Mouse (Mus musculus) erythroblast, embryonic 14.5 days (primary cell): ENCODE data around the gene Ccnb1ip1. TPM values are rescaled to one million over a fixed set of nuclear protein-coding genes. Genes with fewer than 3 reads are reported as not detected.
A peak's percentile ranks its signal among the peaks of the same experiment; 100 is the strongest.

ENCODE experiments used
- H3K27me3 ChIP-seq: 2 replicates; pipeline ENCODE4 v1.6.1; 2012; ENCODE audit warnings: inconsistent platforms; ENCODE audit not compliant: control insufficient read depth
- H3K36me3 ChIP-seq: 2 replicates; pipeline ENCODE4 v1.6.1; 2012; ENCODE audit warnings: mild to moderate bottlenecking, inconsistent platforms; ENCODE audit not compliant: control insufficient read depth
- H3K4me1 ChIP-seq: 2 replicates; pipeline ENCODE4 v1.6.1; 2012; ENCODE audit warnings: inconsistent platforms; ENCODE audit not compliant: control insufficient read depth
- H3K4me3 ChIP-seq: replicated peaks from 2 replicates; pipeline ENCODE3; 2012; ENCODE audit warnings: moderate library complexity, mild to moderate bottlenecking, inconsistent platforms
- H3K9me3 ChIP-seq: 2 replicates; pipeline ENCODE4 v1.6.1; 2012; ENCODE audit warnings: low read length, inconsistent platforms, mixed read lengths; ENCODE audit not compliant: control insufficient read depth
- GATA1 ChIP-seq: IDR thresholded peaks from 2 replicates; pipeline ENCODE4 v1.6.1; 2012; ENCODE audit warnings: low read length, inconsistent platforms, mixed read lengths
- TAL1 ChIP-seq: IDR thresholded peaks from 3 replicates; pipeline ENCODE4 v1.6.1; 2012; ENCODE audit warnings: low read length, inconsistent platforms, mixed read lengths
- polyA plus RNA-seq: library from polyadenylated mRNA; stranded (reverse); fragments of >175 nt; gene quantifications from 2 replicates; pipeline ENCODE4 v1.2.3, GENCODE M21; 2012

Gene Ccnb1ip1
- polyA plus RNA-seq, result 0.06 and 0.08 TPM in 2 replicates

DNA sequence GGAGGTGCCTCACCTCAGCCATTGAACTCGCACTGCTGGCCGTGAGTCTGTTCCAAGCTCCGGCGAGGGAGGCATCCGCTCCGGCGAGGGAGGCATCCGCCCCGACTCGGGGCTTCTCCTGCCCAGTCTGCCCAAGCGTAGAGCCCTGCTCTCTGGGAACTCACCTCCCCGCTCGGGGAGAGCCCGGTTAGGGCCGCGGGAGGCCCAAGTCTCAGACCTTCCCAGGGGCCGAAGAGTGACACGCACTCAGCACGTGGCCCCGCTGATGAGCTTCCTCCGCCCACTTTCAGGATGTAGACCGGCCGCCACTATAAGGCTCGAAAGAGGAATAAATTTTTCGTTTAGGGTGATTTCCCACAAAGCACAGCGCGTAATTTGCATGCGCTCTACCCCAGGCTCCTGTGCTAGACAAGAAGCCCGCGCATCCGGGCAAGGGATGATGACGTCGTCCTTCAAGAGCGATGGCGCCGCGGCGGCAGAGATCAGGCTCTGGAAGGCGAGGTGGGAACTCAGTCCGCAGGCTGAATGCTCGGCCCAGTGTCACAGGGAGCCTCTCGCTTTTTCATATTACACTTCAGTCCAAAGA lies at the start of gene Ccnb1ip1, which contains the start of gene Parp2:
Gene Ccnb1ip1 (minus strand): TSS at position 246 of the 586 bp plus-strand sequence.
Gene Parp2 (plus strand): TSS at position 355 of the 586 bp plus-strand sequence.
- TF ChIP-seq TAL1, result no peak
- TF ChIP-seq GATA1, result no peak
- Histone ChIP-seq H3K4me1 (peaks cover 53% of the 10 kb centered on the region), H3K27me3 (no peaks in the 10 kb centered on the region), H3K9me3 (no peaks in the 10 kb centered on the region), H3K36me3 (peaks cover 31% of the 10 kb centered on the region), H3K4me3 (peak within 1 kb of the TSS; percentile 73)

DNA sequence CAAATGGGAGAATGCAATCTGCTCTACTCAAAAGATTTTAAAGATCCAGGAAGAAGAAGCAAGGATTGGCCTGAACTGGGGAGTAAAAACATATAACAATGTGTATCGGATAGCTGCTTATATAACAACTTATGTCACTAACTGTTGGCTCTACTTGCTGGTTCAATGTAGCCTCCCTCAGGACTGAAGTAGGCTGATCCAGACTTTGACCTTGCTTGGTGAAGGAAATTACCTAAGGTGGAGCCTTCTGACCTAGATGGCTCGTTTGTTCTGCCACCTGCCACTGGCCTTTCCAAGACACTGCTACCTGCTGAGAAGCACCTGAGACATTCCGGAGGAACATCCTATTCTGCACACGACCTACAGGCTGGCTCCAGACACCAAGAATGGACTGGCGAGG lies 48.3 kb upstream of the Ccnb1ip1 start:
- Histone ChIP-seq H3K9me3 (no peaks in the 10 kb centered on the region; the same call in 1 of the 2 replicates), H3K27me3 (no peaks in the 10 kb centered on the region), H3K36me3 (peaks cover 10% of the 10 kb centered on the region; the same call in 1 of the 2 replicates), H3K4me1 (no peaks in the 10 kb centered on the region), H3K4me3 (no peak overlapping the region)
- TF ChIP-seq TAL1 (no peak), GATA1 (no peak)

DNA sequence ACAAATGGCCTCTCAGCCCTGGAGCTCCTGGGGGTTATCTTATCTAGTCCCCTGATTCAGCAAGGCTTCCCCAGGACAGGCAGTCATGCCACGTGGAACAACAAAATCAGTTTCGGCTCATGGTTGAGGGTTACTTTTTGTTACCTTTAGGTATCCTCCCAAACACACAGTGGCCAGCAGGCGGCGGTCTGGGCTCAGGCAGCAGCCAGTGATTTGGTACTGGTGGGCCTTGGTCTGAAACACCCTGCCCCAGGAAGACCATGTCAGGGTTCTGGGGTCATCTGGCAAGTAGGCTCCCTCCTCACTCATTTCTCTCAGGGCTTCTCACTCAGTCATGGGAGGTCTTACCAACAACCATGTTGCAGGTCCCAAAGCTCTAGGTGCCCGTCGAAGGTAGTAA lies 29.7 kb upstream of the Ccnb1ip1 start:
- Histone ChIP-seq H3K36me3 (no peaks in the 10 kb centered on the region), H3K4me3 (no peak overlapping the region)

DNA sequence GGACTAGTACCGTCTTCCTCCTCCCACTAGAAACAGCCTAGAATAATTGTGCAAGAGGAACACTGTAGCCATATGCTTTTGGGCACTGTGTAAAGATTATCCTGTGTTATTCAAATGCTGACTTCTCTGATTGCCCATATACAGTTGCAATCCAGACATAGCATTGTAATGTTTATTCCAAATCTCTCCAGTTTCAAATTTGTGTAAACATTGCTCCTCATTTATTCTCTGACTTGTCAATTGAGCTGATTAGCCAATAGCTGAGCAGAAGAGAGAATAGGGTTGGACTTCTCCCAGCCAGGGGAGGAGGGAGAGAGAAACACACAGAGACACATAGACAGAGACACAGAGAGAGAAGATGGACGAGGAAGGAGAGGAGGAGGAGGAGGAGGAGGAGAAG lies 26.9 kb upstream of the Ccnb1ip1 start:
- Histone ChIP-seq H3K27me3 (no peaks in the 10 kb centered on the region), H3K4me1 (peaks cover 3% of the 10 kb centered on the region; the same call in 1 of the 2 replicates), H3K4me3 (no peak overlapping the region), H3K9me3 (no peaks in the 10 kb centered on the region), H3K36me3 (peaks cover 2% of the 10 kb centered on the region; the same call in 1 of the 2 replicates)
- no peak for TF ChIP-seq GATA1
- TF ChIP-seq TAL1, result no peak

More for the DNA sequence above, 29.7 kb upstream of the Ccnb1ip1 start:
- Histone ChIP-seq H3K27me3 (no peaks in the 10 kb centered on the region), H3K4me1 (peaks cover 3% of the 10 kb centered on the region; the same call in 1 of the 2 replicates), H3K9me3 (no peaks in the 10 kb centered on the region)
- no peak for TF ChIP-seq GATA1
- no peak for TF ChIP-seq TAL1

DNA sequence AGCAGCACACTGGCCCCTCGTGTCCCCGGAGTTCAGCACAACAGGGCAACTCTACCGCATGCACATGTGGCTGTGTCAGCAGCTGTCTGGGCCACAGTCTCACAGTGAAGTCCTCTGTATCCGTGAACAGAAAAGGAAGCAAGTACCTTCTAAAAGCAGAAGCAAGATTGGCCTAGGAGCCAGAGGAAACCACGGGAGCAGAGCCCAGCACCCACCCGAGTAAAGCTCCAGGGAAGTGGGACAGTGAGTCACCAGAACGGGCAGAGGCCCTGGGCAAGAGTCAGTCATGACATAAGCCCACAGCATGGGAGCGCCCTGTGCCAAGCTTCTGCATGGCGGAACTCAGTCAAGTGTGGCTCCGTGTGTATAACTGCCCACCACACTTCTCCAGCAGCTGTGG lies 26.4 kb upstream of the Ccnb1ip1 start:
- Histone ChIP-seq H3K36me3 (peaks cover 2% of the 10 kb centered on the region; the same call in 1 of the 2 replicates), H3K4me3 (no peak overlapping the region), H3K9me3 (no peaks in the 10 kb centered on the region), H3K27me3 (no peaks in the 10 kb centered on the region), H3K4me1 (peaks cover 3% of the 10 kb centered on the region; the same call in 1 of the 2 replicates)
- TF ChIP-seq GATA1, result no peak
- TF ChIP-seq TAL1, result no peak

DNA sequence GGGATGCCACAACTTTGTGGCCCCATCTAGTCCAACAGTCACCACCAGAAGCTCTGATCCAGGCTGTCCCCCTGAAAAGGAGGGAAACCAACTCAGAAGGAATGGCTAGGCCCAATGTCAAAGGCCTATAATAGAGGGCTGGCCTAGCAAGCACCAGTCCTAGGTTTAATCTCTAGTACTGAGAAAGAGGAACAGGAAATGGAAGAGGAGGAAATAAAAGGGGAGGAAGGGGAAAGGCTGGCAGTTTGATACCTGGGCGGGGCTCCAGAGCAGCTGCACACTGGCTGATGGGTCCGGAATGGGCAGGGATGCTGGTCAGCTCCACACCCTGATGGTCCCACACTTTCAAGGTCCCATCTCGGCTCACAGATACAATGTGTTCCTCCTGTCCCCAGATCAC lies 22.3 kb upstream of the Ccnb1ip1 start:
- no peaks in the 10 kb centered on the region for H3K9me3 ChIP-seq
- no peak overlapping the region for H3K4me3 ChIP-seq
- H3K36me3 ChIP-seq, result peaks cover 2% of the 10 kb centered on the region; the same call in 1 of the 2 replicates
- TF ChIP-seq GATA1, result no peak
- TF ChIP-seq TAL1, result no peak
- no peaks in the 10 kb centered on the region for H3K27me3 ChIP-seq
- no peaks in the 10 kb centered on the region for H3K4me1 ChIP-seq

DNA sequence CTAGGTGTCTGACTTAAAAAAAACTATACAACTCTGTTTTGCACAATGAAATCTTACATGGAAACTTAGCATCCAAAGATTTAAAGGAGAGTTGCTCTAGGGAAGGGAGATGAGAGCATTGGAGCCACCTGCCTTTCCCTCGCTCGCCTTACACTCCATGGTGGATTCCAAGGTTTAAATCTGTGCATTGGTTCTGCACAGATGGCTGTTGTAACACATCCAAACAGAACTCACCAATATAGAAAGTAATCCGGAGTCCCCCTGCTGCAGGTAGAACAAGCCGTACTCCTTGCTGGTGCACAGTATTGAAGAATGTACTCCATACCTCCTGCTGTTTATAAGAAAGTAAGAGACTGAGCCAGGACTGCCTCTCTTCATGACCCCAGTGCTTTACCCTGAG lies 19.0 kb upstream of the Ccnb1ip1 start:
- Histone ChIP-seq H3K27me3 (no peaks in the 10 kb centered on the region), H3K9me3 (no peaks in the 10 kb centered on the region), H3K4me3 (no peak overlapping the region), H3K36me3 (peaks cover 19% of the 10 kb centered on the region), H3K4me1 (no peaks in the 10 kb centered on the region; the same call in none of the 2 replicates)
- no peak for TF ChIP-seq TAL1
- TF ChIP-seq GATA1, result no peak

DNA sequence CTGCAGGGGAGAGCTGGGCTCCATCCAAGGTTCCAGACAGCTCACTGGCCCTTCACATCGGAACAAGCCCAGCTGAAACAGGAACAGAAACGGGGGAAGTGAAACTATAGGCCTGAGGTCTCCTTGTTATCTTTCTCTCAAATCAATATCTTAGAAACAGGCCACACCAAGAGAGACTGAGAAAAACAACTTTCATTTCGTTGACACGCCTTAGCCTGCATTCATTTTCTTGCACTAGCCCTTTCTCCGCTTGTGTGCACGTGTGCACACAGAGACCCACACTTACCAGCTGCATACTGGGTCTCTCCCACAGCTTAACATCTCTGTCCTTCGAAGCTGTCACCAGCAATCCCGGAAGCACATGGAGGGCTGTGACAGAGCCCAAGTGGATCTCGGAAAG lies 16.7 kb upstream of the Ccnb1ip1 start:
- no peak overlapping the region for H3K4me3 ChIP-seq
- no peaks in the 10 kb centered on the region for H3K27me3 ChIP-seq
- H3K9me3 ChIP-seq, result no peaks in the 10 kb centered on the region
- peaks cover 42% of the 10 kb centered on the region for H3K36me3 ChIP-seq
- no peak for TF ChIP-seq TAL1
- H3K4me1 ChIP-seq, result no peaks in the 10 kb centered on the region; the same call in none of the 2 replicates

DNA sequence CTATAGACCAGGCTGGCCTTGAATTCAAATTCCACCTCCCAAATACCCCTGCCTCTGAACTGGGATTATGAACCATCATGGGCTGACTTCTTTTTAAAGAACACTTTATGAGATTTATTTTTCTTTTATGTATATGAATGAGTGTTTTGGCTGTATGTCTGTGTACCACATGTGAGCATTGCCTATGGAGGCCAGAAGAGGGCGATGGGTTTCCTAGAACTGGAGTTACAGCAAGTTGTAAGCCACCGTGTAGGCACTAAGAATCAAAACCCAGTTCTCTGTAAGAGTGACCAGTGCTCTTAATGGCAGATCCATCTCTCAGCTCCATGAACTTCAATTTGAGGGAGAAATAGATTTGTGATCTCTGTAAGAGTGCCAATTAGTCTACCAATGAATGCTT lies 15.7 kb upstream of the Ccnb1ip1 start:
- peaks cover 51% of the 10 kb centered on the region for H3K36me3 ChIP-seq
- H3K4me3 ChIP-seq, result no peak overlapping the region
- no peaks in the 10 kb centered on the region for H3K27me3 ChIP-seq
- H3K4me1 ChIP-seq, result no peaks in the 10 kb centered on the region; the same call in none of the 2 replicates
- H3K9me3 ChIP-seq, result no peaks in the 10 kb centered on the region
- no peak for TF ChIP-seq TAL1
- TF ChIP-seq GATA1, result no peak
